Mouse (Mus musculus): ENCODE measurements at regions not wholly inside any gene's neighbourhood (a gene's known extent, or its start where the extent isn't known, plus 50 kb on each side); places are given as distances from the start of the nearest gene placed in this dataset. TPM values are rescaled to one million over a fixed set of nuclear protein-coding genes. Genes with fewer than 3 reads are reported as not detected.
A peak's percentile ranks its signal among the peaks of the same experiment; 100 is the strongest.

- Histone ChIP-seq H3K27me3 (replicated peaks; ENCODE audit: low read depth, poor library complexity, severe bottlenecking) (no peaks in the 10 kb centered on the region), H3K4me3 (no peak overlapping the region), H3K36me3 (replicated peaks) (no peaks in the 10 kb centered on the region), H3K27ac (replicated peaks) (no peak overlapping the region), H3K9me3 (no peaks in the 10 kb centered on the region), H3K4me1 (peaks cover 15% of the 10 kb centered on the region)
- WGBS = 82% methylated on average over 5 of the region's 5 CpGs
- DNase-seq (ENCODE audit: low spot score) = no peak
Observed at GRCm38 (mm10) chr7:117755830-117756229, 360.2 kb downstream of the Rps15a start.

- H3K27ac ChIP-seq (replicated peaks) = no peak overlapping the region
- H3K36me3 ChIP-seq (replicated peaks) = no peaks in the 10 kb centered on the region
- 84% methylated on average over 5 of the region's 5 CpGs for WGBS
- H3K27me3 ChIP-seq (replicated peaks; ENCODE audit: low read depth, poor library complexity, severe bottlenecking) = no peaks in the 10 kb centered on the region
- H3K4me1 ChIP-seq = peaks cover 15% of the 10 kb centered on the region
- no peaks in the 10 kb centered on the region for H3K9me3 ChIP-seq
- no peak for DNase-seq (ENCODE audit: low spot score)
- no peak overlapping the region for H3K4me3 ChIP-seq
Observed at GRCm38 (mm10) chr7:117753296-117753695, 362.7 kb downstream of the Rps15a start.

DNA sequence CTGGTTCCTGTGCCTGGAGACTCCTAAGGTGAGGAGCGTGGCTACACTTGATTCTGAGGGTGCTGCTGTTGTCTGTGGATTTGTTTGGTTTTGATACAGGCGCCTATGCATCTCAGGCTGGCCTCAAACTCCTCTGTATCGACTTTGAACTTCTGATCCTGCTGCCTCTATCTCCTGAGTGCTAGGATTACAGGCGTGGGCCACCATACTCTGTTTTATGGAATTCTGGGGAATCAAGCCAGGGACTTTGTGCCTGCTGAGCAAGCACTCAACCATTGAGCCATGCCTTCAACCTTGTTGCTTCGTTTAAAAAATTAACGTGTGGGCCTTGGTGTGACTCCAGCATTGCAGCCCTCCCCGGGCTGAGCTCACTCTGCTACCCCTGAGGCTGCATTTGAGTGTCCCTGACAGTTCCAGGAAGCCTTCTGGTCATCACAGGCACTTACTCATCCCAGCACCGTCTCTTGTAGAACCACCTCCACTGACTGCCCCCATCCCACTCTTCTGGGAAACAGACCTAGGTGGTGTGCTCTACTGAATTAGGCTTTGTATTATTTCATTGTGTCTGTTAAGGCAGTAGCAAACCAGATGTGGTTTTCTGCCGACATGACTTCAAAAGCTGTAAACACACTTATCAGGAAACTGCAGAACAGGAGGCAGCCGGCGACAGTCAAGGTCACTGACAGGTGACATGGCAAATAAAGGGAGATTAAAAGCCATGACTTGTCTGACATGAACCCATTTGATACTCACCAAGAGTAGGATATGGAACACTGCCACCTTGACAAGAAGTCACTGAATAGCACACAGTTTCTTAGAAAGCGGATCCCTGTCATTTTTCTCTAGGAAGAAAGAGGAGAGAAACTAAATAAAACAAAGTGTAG lies 363.4 kb downstream of the Rps15a start:
- Histone ChIP-seq H3K9me3 (no peaks in the 10 kb centered on the region), H3K4me1 (peaks cover 15% of the 10 kb centered on the region), H3K27me3 (replicated peaks; ENCODE audit: low read depth, poor library complexity, severe bottlenecking) (no peaks in the 10 kb centered on the region), H3K4me3 (no peak overlapping the region), H3K36me3 (replicated peaks) (no peaks in the 10 kb centered on the region), H3K27ac (replicated peaks) (no peak overlapping the region)
- no peak for DNase-seq (ENCODE audit: low spot score)
- WGBS = 70% methylated on average over 12 of the region's 12 CpGs

DNA sequence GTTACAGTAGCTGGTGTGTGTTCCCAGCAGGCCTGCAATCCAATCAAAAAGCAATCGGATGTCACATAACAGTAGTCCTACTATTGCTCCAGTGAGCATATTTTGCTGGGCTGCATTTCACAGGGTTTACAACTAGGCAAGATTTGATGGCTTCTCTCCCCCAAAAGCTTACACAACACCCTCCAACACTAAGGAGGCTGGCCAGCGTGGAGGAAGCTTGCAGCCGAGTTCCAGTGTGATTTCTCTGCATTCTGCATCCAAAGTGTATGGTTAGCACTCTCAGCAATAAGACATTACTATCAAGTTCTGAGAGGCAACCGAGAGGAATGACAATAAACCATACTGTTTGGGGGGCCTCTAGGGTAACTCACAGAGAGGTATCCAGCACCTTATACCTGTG lies 367.2 kb downstream of the Xylt1 start:
- Histone ChIP-seq H3K4me1 (peaks cover 9% of the 10 kb centered on the region), H3K27ac (replicated peaks) (no peak overlapping the region), H3K27me3 (replicated peaks; ENCODE audit: low read depth, poor library complexity, severe bottlenecking) (no peaks in the 10 kb centered on the region), H3K9me3 (no peaks in the 10 kb centered on the region), H3K4me3 (no peak overlapping the region), H3K36me3 (replicated peaks) (no peaks in the 10 kb centered on the region)
- DNase-seq (ENCODE audit: low spot score) = no peak
- 85% methylated on average over 4 of the region's 4 CpGs for WGBS

GRCm38 (mm10) chr7:117746393-117746792 lies 365.6 kb downstream of the Xylt1 start:
- no peaks in the 10 kb centered on the region for H3K36me3 ChIP-seq (replicated peaks)
- H3K9me3 ChIP-seq = no peaks in the 10 kb centered on the region
- no peaks in the 10 kb centered on the region for H3K27me3 ChIP-seq (replicated peaks; ENCODE audit: low read depth, poor library complexity, severe bottlenecking)
- H3K4me1 ChIP-seq = no peaks in the 10 kb centered on the region
- WGBS = 94% methylated on average over 4 of the region's 4 CpGs
- no peak overlapping the region for H3K27ac ChIP-seq (replicated peaks)
- no peak for DNase-seq (ENCODE audit: low spot score)
- no peak overlapping the region for H3K4me3 ChIP-seq

DNA sequence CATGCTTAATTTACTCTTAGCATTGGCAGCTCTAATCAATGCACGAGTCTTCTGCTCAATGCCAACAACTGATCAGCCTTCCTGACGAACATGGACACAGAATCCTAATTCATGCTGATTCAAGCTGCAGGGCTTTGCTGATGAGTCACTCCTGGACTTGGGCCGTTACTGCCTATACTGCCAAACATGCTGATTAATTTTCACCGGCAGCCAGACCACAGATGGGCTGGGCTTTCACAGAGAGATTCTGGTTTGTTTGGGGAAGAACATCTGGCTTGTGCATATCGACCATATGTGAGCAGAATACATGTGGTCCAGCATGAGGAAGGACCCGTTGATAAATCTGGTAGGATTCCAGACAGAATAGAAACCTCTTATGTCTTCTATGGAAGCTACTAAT lies 358.9 kb downstream of the Xylt1 start:
- Histone ChIP-seq H3K9me3 (no peaks in the 10 kb centered on the region), H3K4me1 (no peaks in the 10 kb centered on the region), H3K36me3 (replicated peaks) (no peaks in the 10 kb centered on the region), H3K4me3 (no peak overlapping the region), H3K27me3 (replicated peaks; ENCODE audit: low read depth, poor library complexity, severe bottlenecking) (no peaks in the 10 kb centered on the region), H3K27ac (replicated peaks) (no peak overlapping the region)
- 81% methylated on average over 6 of the region's 6 CpGs for WGBS
- no peak for DNase-seq (ENCODE audit: low spot score)

- H3K4me3 ChIP-seq = no peak overlapping the region
- no peaks in the 10 kb centered on the region for H3K36me3 ChIP-seq (replicated peaks)
- H3K4me1 ChIP-seq = no peaks in the 10 kb centered on the region
- WGBS = 68% methylated on average over 3 of the region's 3 CpGs
- DNase-seq (ENCODE audit: low spot score) = no peak
- H3K9me3 ChIP-seq = no peaks in the 10 kb centered on the region
- no peak overlapping the region for H3K27ac ChIP-seq (replicated peaks)
- no peaks in the 10 kb centered on the region for H3K27me3 ChIP-seq (replicated peaks; ENCODE audit: low read depth, poor library complexity, severe bottlenecking)
Observed at GRCm38 (mm10) chr7:117735699-117736020, 354.9 kb downstream of the Xylt1 start.

DNA sequence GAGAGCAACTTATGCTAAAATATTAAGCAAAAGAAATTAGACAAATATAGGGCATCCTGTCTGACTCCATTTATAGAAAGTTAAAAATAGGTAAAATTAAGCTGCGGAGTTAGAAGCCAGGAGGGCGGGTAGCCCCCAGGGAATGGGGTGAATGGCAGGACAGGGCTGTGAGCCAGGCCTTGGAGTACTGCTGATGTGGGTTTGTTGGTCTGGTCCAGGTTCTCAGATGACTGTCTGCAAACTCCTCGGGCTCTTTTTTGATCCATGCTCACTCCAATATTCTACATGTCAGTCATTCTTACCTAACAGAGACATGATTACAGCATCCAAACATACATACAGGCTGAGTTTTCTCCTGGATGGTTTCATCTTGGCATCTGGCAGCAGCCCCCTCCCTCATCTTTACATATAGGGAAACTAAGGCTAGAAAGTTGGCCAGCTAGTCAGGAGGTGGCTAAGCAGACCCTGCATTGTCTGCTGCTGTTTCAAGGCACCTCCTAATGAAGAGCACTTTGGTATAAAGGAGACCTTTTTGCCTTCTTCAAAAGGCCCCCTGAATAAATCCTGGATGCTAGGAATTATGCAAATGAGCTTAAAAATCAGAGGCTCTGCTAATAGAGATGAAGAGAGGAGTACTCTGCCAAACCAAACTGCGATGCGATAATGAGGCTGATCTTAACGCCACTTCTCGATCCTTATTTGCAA lies 354.4 kb downstream of the Xylt1 start:
- Histone ChIP-seq H3K36me3 (replicated peaks) (no peaks in the 10 kb centered on the region), H3K4me1 (no peaks in the 10 kb centered on the region), H3K4me3 (no peak overlapping the region), H3K9me3 (no peaks in the 10 kb centered on the region), H3K27ac (replicated peaks) (no peak overlapping the region), H3K27me3 (replicated peaks; ENCODE audit: low read depth, poor library complexity, severe bottlenecking) (no peaks in the 10 kb centered on the region)
- no peak for DNase-seq (ENCODE audit: low spot score)
- 84% methylated on average over 7 of the region's 7 CpGs for WGBS

- Histone ChIP-seq H3K27me3 (replicated peaks; ENCODE audit: low read depth, poor library complexity, severe bottlenecking) (no peaks in the 10 kb centered on the region), H3K4me3 (no peak overlapping the region), H3K27ac (replicated peaks) (no peak overlapping the region), H3K36me3 (replicated peaks) (no peaks in the 10 kb centered on the region), H3K9me3 (peaks cover 7% of the 10 kb centered on the region; the same call in 1 of the 2 replicates), H3K4me1 (no peaks in the 10 kb centered on the region)
- peak; percentile 11 for DNase-seq (ENCODE audit: low spot score)
- WGBS = 75% methylated on average over 4 of the region's 4 CpGs
Observed at GRCm38 (mm10) chr7:117729067-117729466, 348.3 kb downstream of the Xylt1 start.

Small RNAs in the stretch of these regions (microRNA-seq; reads per million reads assigned to microRNA genes)
- not detected for gene Gm24063

Measured in embryonic facial prominence, embryonic 10.5 days (tissue).